Mouse (Mus musculus): ENCODE data around the gene Wnt3a. TPM values are rescaled to one million over a fixed set of nuclear protein-coding genes. Genes with fewer than 3 reads are reported as not detected.
"Not testable (repeated sequence)": the region's sequence is repeated elsewhere in the genome, so short reads cannot be mapped to it uniquely, and the experiment has no call there.

Gene Wnt3a
- total RNA-seq, 2 experiments from 2014 or later = 0.10 TPM; not detected in 1

GRCm38 (mm10) chr11:59308625-59309024 is 18.1 kb upstream of the Wnt3a start:
- no peak for DNase-seq (ENCODE audit: extremely low spot score in 1 of 2, low spot score in 1 of 2)

DNA sequence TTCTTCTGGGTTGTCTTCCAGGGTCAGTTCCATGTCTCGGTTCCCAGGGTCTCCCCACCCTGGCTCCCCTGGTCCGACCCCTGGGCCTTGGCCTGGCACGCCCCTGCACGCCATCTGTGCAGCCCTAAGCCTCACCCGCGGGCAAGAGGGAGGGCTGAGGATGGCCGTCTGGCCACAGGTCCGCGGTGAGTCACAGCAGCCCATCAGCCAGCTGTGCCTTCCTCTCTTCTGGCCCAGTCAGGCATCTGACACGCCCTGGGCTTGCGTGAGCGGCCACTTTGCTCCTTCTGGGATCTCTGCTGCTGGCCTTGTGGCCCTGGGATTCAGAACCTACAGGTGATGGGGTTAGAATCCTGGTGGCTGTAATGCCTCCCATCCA is 17.6 kb upstream of the Wnt3a start:
- DNase-seq (ENCODE audit: extremely low spot score in 1 of 2, low spot score in 1 of 2) = no peak

GRCm38 (mm10) chr11:59307422-59308163 is 17.0 kb upstream of the Wnt3a start:
- peak; percentile 77 to 81 for DNase-seq (ENCODE audit: extremely low spot score in 1 of 2, low spot score in 1 of 2)

DNA sequence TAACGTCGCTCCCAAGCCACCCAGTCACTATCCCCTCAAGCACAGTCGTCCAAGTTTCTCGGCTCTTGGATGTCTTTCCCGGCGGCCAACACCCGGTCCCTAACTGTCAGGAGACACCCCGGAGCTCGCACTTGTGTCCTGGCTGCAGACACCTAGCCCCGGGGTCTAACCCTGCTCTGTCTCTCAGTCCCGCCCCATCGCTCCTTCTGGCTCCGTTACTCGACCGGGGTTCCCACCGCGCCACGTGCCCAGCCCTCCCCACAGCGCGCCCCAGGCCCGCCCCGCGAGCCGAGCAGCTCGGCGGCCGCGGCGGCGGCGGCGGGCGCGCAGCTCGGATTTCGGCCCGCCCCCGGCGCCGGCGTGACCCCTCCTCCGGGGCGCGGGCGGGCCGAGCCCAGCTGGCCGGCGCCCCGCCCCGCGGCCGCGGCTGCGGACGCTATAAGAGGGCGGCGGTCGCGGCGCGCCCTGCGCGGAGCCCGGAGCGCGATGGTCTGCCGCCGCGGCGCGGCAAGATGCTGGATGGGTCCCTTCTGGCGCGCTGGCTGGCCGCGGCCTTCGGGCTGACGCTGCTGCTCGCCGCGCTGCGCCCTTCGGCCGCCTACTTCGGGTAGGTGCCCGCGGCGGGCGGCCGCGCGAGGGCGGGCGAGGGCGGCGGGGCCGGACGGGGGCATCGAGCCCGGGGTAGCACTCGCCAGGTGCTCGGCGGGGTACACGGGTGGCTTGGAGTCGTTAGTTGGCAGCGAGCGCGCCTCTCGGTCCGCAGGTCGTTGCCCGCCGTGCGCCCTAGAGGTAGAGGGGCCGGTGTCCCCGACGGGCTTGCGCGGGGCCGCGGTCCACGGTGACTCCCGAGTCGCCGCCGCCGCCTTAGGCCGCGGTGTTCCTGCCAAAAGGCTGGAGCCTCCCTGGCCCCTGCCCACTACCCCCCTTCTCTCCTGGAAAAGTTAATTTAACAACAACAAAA is 16.2 kb upstream of the Wnt3a start, which contains the start of gene Wnt9a:
Gene Wnt9a (plus strand): TSS at position 468 of the 961 bp plus-strand sequence.
- peak in 1 of 2 experiments; percentile 27 for DNase-seq (ENCODE audit: extremely low spot score in 1 of 2, low spot score in 1 of 2)

GRCm38 (mm10) chr11:59305821-59306215 is 15.3 kb upstream of the Wnt3a start:
- DNase-seq (ENCODE audit: extremely low spot score in 1 of 2, low spot score in 1 of 2) = no peak

DNA sequence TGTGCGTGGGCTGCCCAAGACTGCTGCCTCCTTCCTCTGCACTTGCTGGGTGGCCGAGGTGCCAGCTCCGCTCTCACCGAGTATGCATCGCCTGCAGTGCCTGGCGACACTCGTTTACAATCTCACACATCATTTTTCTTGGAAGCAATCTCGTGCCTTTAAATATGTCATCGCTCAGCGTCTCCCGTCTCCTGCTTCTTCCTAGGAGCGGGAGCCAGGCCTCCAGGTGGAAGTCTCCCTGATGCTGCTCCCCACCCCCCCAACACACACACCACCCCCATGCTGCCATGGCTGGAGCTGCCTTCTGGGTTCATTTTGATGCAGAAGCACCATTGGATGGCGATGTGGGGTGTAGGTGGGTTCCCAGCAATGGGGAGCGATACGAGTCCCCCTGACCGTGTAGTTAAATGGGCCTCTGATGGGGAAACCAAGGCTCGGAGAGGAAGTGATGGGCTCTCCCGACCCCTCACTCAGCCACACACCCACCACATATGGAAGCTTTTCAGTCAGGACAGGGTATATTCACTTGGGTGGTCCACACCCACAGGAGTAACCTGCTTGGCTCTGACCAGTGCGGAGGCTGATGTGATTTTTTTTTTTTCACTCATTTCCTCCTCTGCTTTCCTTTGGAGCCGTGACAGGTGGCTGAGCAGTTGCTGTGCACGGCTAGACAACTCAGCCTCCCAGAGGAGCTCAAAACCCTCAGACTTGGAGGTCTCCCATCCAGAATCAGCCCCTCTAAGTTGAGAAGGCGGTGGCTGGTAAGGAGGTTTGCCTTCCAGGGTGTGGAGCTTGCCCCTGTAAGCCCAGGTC is 14.7 kb upstream of the Wnt3a start:
- peak in 1 of 2 experiments; percentile 26 for DNase-seq (ENCODE audit: extremely low spot score in 1 of 2, low spot score in 1 of 2)

DNA sequence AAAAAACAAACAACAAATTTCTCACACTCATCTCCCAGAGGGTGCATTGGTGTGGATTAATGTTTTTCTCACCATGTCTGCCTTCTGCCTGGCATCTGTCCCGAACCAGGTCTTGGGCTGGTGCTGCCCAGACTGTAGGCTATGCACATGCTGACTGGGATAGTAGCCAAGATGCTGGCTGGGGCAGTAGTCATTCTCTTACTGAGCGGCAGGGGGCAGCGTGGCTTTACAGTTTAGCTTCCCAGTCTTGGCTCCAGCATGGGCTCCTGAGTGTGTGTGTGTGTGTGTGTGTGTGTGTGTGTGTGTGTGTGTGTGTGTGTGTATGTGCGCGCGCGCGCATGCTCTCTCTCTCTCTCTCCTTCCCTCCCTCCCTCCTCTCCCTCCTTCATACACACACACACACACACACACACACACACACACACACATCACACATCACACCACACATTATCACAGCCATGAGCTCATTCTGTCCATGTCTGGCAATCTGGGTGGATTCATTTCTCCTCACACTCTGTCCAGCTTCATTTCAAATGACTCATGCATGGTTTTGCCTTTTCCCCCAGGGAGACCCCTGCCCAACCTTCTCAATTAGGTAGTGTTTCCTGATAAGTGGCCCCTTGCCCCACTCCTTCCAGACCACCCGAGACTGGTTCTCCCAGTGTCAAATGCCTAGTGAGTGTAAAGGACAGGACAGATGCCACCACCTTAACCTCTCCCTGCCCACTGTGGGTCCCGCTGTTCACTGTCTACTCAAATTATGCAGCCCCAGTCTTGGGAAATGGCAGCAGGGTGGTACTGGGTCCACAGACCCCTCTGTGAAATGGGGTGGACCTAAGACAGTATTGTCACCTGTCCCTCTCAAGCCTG is 12.4 kb upstream of the Wnt3a start:
- peak; percentile 73 to 79 for DNase-seq (ENCODE audit: extremely low spot score in 1 of 2, low spot score in 1 of 2)

DNA sequence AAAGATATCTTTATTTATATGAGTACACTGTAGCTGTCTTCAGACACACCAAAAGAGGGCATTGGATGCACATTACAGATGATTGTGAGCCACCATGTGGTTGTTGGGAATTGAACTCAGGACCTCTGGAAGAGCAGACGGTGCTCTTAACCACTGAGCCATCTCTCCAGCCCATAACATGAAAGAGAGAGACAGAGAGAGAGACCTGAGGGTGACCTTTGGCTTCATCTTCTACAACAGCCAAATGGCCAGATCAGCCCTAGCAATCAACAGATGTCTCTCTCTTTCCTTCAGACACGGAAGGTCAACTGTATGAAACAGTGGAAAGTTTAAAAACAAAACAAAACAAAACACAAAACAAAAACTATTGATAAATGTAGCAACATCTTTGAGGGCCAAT is 10.5 kb upstream of the Wnt3a start:
- DNase-seq (ENCODE audit: extremely low spot score in 1 of 2, low spot score in 1 of 2) = not testable (repeated sequence)

- DNase-seq (ENCODE audit: extremely low spot score in 1 of 2, low spot score in 1 of 2) = peak in 1 of 2 experiments; percentile 30
These were observed 9.6 kb upstream of the Wnt3a start for GRCm38 (mm10) chr11:59300185-59300584.

DNA sequence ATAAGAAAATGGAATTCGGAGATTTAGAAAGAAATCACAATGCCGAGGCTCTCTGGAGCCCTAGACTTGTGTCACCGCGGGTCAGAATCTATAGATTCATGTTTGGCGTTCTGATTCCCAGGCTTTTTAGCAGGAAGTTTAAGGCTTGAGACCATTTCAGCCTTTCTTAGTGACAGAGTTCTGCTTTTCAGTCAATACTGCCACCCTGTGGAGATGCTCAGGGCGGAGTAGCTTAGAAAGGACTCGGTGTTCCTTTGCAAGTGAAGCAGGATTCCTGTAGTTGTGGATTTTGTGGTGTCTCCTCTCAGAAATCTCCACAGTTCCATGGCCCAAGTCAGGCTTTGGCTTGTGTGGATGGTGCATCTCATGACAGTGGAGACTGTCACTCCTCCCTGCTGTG is 7.4 kb upstream of the Wnt3a start:
- peak; percentile 31 to 63 for DNase-seq (ENCODE audit: extremely low spot score in 1 of 2, low spot score in 1 of 2)

DNA sequence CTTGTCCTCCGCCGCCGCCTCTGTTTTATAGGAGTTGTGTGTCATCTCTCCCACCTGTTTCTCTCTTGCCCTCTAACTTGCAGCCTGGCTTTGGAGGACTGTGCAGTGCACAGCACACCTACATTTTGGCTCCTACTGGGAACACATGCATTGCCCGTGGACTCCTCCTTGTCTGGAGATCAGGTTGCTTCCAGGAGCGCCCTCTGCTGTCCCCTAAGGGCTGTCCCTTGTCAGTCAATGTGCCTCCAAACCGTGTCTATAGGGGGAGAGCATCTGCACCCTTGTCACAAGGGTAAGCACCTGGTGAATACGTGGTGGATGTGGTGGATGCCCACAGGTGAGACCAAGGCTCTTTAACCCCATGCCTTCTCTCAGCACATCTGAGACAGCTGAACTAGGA is 3.1 kb upstream of the Wnt3a start:
- DNase-seq (ENCODE audit: extremely low spot score in 1 of 2, low spot score in 1 of 2) = peak in 1 of 2 experiments; percentile 53

DNA sequence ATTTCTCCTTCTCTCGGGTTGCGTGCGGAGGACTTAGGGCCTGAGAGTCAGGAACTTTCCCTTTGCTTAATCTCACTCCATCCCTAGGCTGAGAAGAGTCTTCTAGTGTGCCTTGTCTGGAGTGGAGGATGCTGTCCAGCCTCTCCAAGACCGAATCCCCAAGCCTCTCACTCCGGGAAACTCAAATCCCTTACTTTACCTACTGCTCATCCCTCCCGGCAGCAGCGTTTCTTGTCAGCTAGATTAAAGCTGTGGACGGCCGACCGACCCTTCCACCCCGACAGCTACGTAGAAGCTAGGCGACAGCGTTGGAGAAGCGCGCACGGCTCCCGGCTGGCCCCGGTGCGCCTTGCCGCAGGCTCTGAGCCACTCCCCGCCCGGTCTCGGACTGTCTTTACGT is 846 bp downstream of the Wnt3a start:
- no peak for DNase-seq (ENCODE audit: extremely low spot score in 1 of 2, low spot score in 1 of 2)

- DNase-seq (ENCODE audit: extremely low spot score in 1 of 2, low spot score in 1 of 2) = no peak
These were observed 6.4 kb downstream of the Wnt3a start for GRCm38 (mm10) chr11:59284146-59284545.

GRCm38 (mm10) chr11:59282933-59283332 is 7.6 kb downstream of the Wnt3a start:
- no peak for DNase-seq (ENCODE audit: extremely low spot score in 1 of 2, low spot score in 1 of 2)

DNA sequence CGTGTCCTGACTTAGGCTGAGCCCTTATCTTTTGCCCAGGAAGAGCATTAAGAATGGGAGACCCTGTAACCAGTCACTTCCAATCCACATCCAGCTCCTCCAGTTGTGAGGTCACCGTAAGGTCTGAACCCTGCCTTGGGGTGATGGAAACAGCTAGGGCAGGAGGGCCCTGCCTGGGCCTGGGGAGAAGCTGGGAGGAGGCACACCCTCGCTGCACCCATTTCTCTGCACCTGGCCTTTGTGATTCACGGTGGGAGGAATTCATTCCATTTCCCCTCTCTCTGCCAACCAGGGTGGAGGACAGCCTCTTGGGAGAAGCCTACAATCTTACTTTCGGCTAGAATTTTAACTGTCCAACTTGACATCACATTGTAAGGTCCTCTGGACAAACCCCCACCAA is 8.4 kb downstream of the Wnt3a start:
- DNase-seq (ENCODE audit: extremely low spot score in 1 of 2, low spot score in 1 of 2) = no peak

DNA sequence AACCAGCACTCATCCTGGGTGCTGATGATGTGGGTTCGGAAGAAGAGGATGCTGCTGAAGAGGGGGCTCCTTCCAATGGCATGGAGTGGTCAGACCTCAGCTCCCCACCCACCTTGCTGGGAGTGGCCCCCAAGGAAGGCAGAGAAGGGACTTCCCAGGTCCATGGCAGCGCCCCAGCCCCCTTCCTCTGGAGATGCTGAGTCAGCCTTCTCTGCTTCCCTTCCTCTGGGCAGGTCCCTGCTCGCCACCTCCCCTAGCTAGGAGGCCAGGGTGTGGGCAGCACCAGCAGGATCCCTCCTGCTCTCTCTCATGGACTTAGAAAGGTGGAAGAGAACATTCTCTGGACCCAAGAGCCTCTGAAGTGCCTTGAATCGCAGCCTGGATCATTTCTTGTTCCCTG is 12.5 kb downstream of the Wnt3a start:
- no peak for DNase-seq (ENCODE audit: extremely low spot score in 1 of 2, low spot score in 1 of 2)

DNA sequence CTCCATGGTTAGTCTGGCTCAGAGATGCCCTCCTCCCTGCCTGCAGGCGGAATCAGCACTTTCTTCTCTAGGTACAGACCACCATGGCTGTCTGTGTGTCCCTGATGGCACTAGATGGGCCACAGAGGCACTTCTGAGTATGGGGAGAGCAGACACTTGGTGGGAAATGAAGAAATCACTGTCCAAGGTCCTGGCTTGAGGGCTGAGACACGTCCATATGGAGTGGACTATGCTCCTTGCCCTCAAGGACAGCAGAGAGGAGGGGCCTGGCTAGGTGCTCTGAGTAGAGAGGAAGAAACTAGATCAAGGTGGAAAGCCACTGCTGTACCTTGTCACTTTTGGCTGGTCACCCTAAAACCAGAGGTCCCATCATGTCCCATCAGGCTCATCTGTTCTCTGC is 13.7 kb downstream of the Wnt3a start:
- no peak for DNase-seq (ENCODE audit: extremely low spot score in 1 of 2, low spot score in 1 of 2)

GRCm38 (mm10) chr11:59274184-59274583 is 16.4 kb downstream of the Wnt3a start:
- no peak for DNase-seq (ENCODE audit: extremely low spot score in 1 of 2, low spot score in 1 of 2)

- DNase-seq (ENCODE audit: extremely low spot score in 1 of 2, low spot score in 1 of 2) = no peak
These were observed 23.8 kb downstream of the Wnt3a start for GRCm38 (mm10) chr11:59266727-59267126.
